Mouse (Mus musculus): ENCODE measurements around the gene P2ry13. TPM values are rescaled to one million over a fixed set of nuclear protein-coding genes. Genes with fewer than 3 reads are reported as not detected.

The P2ry13 gene
- polyA plus RNA-seq, 1 experiment from 2014 or later: 1.7 TPM

DNA sequence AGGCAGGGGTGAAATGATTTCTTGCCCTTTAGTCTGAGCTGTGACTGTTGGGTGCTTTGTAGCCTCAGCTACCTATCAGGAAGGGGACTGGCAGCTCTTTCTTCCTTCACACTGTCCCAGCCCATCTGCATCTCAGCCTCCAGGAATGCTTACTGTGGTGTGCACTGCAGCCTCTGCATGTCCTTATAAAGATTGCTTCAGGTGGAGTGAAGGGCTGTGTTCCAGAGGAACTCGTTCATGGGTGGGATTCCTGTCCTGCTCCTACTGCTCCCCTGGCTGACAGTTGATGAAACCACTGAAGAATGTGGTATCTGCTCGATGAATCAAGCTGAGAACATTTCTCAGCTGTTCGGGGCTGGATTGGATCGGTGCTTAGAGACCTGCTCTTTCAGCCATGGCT is 23.3 kb downstream of the P2ry13 start:
- H3K27ac ChIP-seq (replicated peaks): no peak overlapping the region
- H3K4me3 ChIP-seq: no peak overlapping the region
- no peak overlapping the region for H3K4me2 ChIP-seq (replicated peaks)
- no peaks in the 10 kb centered on the region for H3K4me1 ChIP-seq
- H3K36me3 ChIP-seq: no peaks in the 10 kb centered on the region
- ATAC-seq (replicated peaks): no peak
- no peaks in the 10 kb centered on the region for H3K27me3 ChIP-seq
- no peak overlapping the region for H3K9ac ChIP-seq (replicated peaks)
- 89% methylated on average over 4 of the region's 4 CpGs for WGBS
- no peaks in the 10 kb centered on the region for H3K9me3 ChIP-seq

DNA sequence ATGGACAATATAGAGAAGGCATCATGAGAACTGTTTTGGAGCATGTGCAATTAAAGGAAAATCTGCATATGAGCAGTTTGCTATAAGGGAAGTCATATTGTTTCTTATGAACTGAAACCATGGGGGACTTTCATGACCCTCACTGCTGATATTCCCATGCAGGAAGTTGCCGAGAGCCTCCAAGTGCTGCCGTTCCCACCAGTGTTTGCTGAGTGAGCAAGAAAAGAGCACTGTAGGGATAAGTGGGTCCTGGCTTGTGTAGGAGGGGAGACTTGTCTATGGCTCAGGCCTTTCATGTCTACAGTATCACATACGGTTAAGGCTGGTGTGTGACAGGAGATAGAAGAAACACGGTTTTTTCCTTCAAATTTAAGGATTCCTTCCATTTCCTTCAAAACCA is 25.0 kb downstream of the P2ry13 start:
- ATAC-seq (replicated peaks): no peak
- 88% methylated on average over 4 of the region's 4 CpGs for WGBS
- no peak overlapping the region for H3K4me3 ChIP-seq
- H3K4me2 ChIP-seq (replicated peaks): no peak overlapping the region
- no peaks in the 10 kb centered on the region for H3K27me3 ChIP-seq
- H3K4me1 ChIP-seq: no peaks in the 10 kb centered on the region
- no peak overlapping the region for H3K27ac ChIP-seq (replicated peaks)
- no peaks in the 10 kb centered on the region for H3K36me3 ChIP-seq
- H3K9me3 ChIP-seq: no peaks in the 10 kb centered on the region
- no peak overlapping the region for H3K9ac ChIP-seq (replicated peaks)

DNA sequence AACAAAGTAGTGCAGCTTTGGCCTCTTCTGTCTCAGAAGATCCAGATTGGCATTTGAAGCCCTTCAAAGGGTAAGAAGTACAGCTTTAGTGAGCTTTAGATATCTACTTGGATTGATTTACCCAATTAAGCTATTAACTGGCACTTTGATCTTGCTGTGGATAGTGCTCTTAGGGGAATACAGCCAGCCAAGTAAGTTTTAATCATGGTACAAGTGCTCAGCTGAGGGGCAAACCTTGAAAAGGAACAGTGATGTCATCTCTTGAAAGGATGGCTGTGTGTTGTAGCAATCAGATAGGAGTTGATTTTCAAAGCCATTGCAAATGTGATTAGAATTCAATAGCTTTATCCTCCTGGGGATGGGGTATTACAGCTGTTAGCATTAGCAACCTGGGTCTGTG is 28.6 kb downstream of the P2ry13 start:
- Histone ChIP-seq H3K9ac (replicated peaks) (no peak overlapping the region), H3K9me3 (no peaks in the 10 kb centered on the region), H3K36me3 (no peaks in the 10 kb centered on the region), H3K27me3 (no peaks in the 10 kb centered on the region), H3K4me1 (no peaks in the 10 kb centered on the region), H3K4me3 (no peak overlapping the region), H3K27ac (replicated peaks) (no peak overlapping the region), H3K4me2 (replicated peaks) (no peak overlapping the region)
- no peak for ATAC-seq (replicated peaks)

DNA sequence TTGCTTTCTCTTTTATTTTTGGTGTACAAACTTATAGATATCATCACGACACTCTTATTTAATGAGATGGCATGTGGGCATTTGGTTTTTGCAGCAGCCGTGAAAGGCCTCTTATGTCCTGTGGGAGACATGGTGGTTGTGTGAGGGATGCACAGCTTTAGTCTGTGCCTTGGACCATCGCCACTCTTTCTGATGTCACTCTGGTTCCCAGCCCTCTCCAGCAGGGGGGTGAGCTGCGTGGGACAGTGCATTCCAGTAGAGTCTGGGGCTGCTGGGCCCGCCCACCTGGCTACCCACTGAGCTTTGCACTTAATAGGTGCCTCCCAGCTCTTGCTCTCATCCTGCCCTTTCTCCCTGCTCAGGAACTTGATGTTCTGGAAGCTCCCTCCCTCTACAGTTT is 29.5 kb downstream of the P2ry13 start:
- no peaks in the 10 kb centered on the region for H3K27me3 ChIP-seq
- no peaks in the 10 kb centered on the region for H3K9me3 ChIP-seq
- H3K4me1 ChIP-seq: no peaks in the 10 kb centered on the region
- H3K36me3 ChIP-seq: no peaks in the 10 kb centered on the region
- no peak overlapping the region for H3K4me3 ChIP-seq
- H3K9ac ChIP-seq (replicated peaks): no peak overlapping the region
- no peak overlapping the region for H3K27ac ChIP-seq (replicated peaks)
- no peak; the same call in 1 of the 2 replicates for ATAC-seq (replicated peaks)
- H3K4me2 ChIP-seq (replicated peaks): no peak overlapping the region
- WGBS: 55% methylated on average over 5 of the region's 5 CpGs

DNA sequence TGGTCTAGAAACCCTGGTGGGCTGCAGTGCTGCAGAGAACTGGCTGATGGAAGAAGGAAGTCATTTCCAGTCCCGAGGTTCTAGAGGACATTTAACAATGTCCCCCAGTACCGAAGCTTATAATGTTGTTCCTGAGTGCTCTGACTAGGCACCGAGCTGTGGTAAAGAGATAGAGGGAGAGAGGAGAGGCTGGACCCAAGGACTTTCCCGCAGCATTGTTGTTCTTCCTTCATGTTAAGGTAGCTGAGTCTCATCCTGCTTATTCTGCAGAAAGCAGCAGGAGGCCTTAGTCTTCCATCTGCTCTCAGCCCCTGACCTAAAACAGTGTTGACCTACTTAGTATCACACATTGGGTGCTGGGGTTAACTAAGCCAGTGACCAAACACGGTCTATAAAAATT is 33.8 kb downstream of the P2ry13 start:
- 66% methylated on average over 5 of the region's 5 CpGs for WGBS
- ATAC-seq (replicated peaks): no peak
- H3K4me3 ChIP-seq: no peak overlapping the region
- no peak overlapping the region for H3K4me2 ChIP-seq (replicated peaks)
- H3K4me1 ChIP-seq: no peaks in the 10 kb centered on the region
- no peak overlapping the region for H3K27ac ChIP-seq (replicated peaks)
- H3K9ac ChIP-seq (replicated peaks): no peak overlapping the region
- H3K27me3 ChIP-seq: no peaks in the 10 kb centered on the region
- H3K36me3 ChIP-seq: no peaks in the 10 kb centered on the region
- H3K9me3 ChIP-seq: no peaks in the 10 kb centered on the region

DNA sequence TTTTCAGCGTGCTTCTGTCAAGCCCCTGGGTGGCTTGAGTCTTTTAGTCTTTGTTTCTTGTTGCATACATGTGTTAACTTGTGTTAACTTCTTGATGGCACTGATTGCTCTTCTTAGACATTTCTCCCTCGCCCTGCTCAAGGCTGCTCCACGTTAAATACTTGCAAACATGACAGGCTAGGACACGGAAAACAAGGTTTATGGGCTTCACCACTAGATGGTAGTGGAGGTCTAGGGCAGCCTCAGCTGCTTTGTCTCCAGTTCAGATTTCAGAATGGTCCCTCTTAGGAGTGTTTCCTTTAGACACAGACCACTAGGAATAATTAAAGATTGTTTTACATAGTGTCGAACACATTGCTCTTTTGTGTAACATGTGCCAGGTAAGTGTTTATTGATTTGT is 35.4 kb downstream of the P2ry13 start:
- H3K4me2 ChIP-seq (replicated peaks): no peak overlapping the region
- H3K27me3 ChIP-seq: no peaks in the 10 kb centered on the region
- H3K9ac ChIP-seq (replicated peaks): no peak overlapping the region
- 42% methylated on average over 5 of the region's 5 CpGs for WGBS
- ATAC-seq (replicated peaks): peak; percentile 87
- no peaks in the 10 kb centered on the region for H3K4me1 ChIP-seq
- H3K27ac ChIP-seq (replicated peaks): no peak overlapping the region
- no peak overlapping the region for H3K4me3 ChIP-seq
- H3K9me3 ChIP-seq: no peaks in the 10 kb centered on the region
- H3K36me3 ChIP-seq: no peaks in the 10 kb centered on the region

DNA sequence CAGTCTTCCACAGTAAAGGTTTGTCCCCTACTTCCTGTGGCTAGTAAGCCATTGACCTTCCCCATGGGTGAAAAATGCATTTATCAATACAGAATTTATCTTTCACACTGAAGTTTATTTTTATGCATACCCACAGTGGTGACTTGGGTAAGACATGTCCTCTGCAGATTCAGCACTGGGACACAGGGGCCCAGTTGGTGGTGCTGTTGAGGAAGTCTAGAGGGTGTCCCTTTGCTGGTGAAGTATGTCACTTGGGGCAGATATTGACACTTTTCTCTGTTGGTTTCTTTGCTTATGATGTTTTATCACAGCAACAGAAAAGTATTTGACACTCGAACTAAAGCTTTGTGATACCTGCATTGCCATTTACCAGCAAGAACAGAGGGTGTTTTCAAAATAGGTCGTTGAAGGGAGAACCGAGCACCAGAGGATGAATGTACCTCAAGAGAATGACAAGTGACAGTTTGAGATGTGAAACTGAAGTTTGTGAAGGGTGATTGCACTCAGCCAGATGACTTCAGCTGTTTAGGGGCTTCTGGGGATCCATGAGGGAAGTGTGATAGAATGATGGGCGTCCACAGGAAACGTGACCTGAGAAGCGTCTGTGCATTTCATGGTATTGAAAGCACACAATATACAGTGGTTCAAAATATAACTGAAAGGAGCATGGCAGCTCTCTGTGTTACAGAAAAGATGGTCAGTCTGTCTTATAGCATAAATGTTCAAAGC is 36.1 kb downstream of the P2ry13 start:
- Histone ChIP-seq H3K9me3 (no peaks in the 10 kb centered on the region), H3K4me1 (no peaks in the 10 kb centered on the region), H3K27ac (replicated peaks) (no peak overlapping the region), H3K27me3 (no peaks in the 10 kb centered on the region), H3K4me3 (no peak overlapping the region), H3K4me2 (replicated peaks) (no peak overlapping the region), H3K9ac (replicated peaks) (no peak overlapping the region), H3K36me3 (no peaks in the 10 kb centered on the region)
- no peak for ATAC-seq (replicated peaks)
- 82% methylated on average over 6 of the region's 6 CpGs for WGBS

DNA sequence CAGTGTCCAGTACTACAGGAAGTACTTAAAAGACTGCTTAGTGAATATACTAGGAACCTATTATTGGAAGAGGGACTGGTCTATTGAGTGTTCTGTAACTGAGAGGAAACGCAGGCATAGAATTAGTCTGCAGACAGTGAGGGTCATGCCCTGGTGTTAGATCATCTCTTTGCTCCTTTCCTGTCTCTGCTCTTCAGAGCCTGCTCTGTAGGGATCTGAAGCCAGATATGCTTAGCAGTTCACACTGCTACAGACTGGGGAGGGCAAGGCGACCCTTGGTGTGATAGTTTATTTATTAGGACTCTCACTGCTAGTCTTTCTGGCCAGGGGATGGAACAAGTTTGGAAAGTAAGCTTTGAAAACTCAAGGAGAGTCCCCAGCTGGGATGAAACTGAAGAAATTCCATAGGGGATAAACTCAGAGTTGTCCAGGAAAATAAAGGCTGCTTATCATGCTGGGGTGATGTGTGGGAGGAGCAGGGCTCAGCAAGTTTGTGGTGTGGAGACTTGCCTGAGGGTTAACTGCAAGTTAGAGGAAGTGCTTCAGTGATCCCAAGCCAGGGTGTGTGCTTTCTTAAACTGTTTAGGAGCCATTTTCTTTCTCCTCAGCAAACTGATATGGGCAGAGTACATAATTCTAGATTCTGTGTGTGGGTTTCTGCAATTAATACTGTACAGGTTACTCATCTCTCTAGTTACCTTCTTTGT is 40.6 kb downstream of the P2ry13 start:
- no peaks in the 10 kb centered on the region for H3K36me3 ChIP-seq
- no peaks in the 10 kb centered on the region for H3K4me1 ChIP-seq
- H3K27me3 ChIP-seq: no peaks in the 10 kb centered on the region
- H3K27ac ChIP-seq (replicated peaks): no peak overlapping the region
- H3K4me3 ChIP-seq: no peak overlapping the region
- ATAC-seq (replicated peaks): no peak
- H3K9ac ChIP-seq (replicated peaks): no peak overlapping the region
- 85% methylated on average over 2 of the region's 2 CpGs for WGBS
- H3K9me3 ChIP-seq: no peaks in the 10 kb centered on the region
- H3K4me2 ChIP-seq (replicated peaks): no peak overlapping the region

DNA sequence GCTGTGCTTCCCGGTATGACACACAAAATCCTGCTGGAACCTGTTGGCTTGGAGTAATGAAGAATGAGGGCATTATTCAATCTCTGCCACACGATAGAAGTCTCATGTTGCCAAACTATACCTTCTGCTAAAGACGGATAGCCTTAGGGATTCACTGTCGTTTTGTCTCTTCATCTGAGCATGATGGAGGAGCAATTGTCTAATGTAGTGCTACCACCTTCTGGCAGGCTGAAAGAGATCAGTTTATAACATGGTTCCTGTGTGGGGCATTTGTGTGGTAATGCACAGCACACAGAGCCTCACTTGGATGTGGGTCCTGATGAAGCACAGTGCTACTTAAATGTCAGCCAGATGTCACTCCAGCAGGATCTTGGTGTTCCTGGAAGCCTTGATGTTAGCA is 41.5 kb downstream of the P2ry13 start:
- no peak for ATAC-seq (replicated peaks)

DNA sequence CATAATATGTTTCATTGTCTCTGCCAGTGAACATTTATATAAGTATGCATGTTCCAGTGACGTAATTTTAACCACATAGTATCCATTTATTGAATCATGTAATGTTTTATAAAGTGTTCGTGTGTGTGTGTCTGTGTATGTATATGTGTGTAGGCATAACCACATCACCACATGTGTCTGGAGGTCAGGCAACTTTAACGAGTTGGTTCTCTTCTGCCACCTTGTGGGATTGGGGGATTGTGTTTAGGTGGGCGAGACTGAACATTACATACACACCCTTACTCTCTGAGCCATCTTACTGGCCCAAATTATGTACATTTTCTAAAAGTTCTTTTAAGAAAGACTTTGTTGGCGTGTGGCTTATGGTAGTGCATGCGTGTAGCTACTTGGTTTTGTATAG is 42.2 kb downstream of the P2ry13 start:
- Histone ChIP-seq H3K4me2 (replicated peaks) (no peak overlapping the region), H3K27ac (replicated peaks) (no peak overlapping the region), H3K27me3 (no peaks in the 10 kb centered on the region), H3K9me3 (no peaks in the 10 kb centered on the region), H3K36me3 (no peaks in the 10 kb centered on the region), H3K9ac (replicated peaks) (no peak overlapping the region), H3K4me1 (no peaks in the 10 kb centered on the region), H3K4me3 (no peak overlapping the region)
- ATAC-seq (replicated peaks): no peak
- 94% methylated on average over 6 of the region's 6 CpGs for WGBS

More for the DNA sequence above, 41.5 kb downstream of the P2ry13 start:
- Histone ChIP-seq H3K4me2 (replicated peaks) (no peak overlapping the region), H3K27me3 (no peaks in the 10 kb centered on the region), H3K9me3 (no peaks in the 10 kb centered on the region), H3K27ac (replicated peaks) (no peak overlapping the region), H3K36me3 (no peaks in the 10 kb centered on the region), H3K4me3 (no peak overlapping the region), H3K4me1 (no peaks in the 10 kb centered on the region), H3K9ac (replicated peaks) (no peak overlapping the region)
- WGBS: 85% methylated on average over 4 of the region's 4 CpGs

DNA sequence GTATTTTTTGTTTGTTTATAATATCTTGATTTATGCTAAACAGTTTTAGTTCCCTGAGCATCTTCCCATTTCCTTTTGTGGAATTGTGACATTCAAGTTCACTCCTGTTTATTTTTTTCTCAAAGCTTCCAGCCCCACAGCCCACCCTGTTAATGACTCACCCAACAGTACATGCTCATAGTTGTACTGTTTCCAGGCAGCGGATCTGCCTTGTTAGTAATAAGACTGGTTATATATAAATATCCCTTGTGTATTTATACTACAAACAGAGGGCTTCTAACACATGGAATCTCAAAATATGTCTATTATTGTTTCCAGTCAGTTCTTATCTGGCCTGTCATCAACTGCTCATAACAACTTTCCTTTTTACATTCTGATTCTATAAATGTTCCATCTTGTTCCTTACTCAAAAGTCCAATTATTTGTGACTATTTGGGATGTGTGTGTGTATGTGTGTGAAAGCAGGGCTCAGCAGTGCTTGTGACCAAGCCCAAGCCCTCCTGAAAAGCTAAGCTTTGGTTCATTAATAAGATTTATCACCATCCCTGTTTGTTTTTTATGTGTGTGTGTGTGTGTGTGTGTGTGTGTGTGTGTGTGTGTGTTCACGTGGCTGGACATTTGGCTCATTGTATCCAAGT is 43.1 kb downstream of the P2ry13 start:
- 95% methylated on average over 2 of the region's 2 CpGs for WGBS
- no peak overlapping the region for H3K4me2 ChIP-seq (replicated peaks)

DNA sequence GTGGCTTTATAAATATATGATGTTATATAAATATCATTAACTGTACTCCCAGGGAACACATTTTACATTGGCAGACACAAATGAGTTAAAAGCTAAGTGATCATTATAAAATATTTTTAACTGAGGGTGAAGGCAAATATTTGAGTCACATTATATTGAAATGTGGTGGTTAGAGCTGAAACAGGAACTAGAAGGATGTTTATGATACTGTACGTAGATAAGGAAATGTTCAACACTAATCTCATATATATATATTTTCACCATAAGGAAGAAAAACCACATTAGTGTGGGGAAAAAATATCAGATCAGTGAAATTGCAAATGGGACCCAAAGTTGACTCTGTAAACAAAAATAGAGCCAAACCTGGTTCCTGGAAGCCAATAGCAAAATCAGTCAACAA is 50.2 kb downstream of the P2ry13 start:
- Histone ChIP-seq H3K27me3 (no peaks in the 10 kb centered on the region), H3K27ac (replicated peaks) (no peak overlapping the region), H3K9ac (replicated peaks) (no peak overlapping the region), H3K4me2 (replicated peaks) (no peak overlapping the region), H3K36me3 (no peaks in the 10 kb centered on the region), H3K9me3 (no peaks in the 10 kb centered on the region), H3K4me3 (no peak overlapping the region), H3K4me1 (no peaks in the 10 kb centered on the region)
- ATAC-seq (replicated peaks): no peak
- 100% methylated on average over 1 of the region's 1 CpGs for WGBS

More for the DNA sequence above, 43.1 kb downstream of the P2ry13 start:
- Histone ChIP-seq H3K27me3 (no peaks in the 10 kb centered on the region), H3K9me3 (no peaks in the 10 kb centered on the region), H3K4me1 (no peaks in the 10 kb centered on the region), H3K27ac (replicated peaks) (no peak overlapping the region), H3K9ac (replicated peaks) (no peak overlapping the region), H3K4me3 (no peak overlapping the region), H3K36me3 (no peaks in the 10 kb centered on the region)
- ATAC-seq (replicated peaks): no peak
